Mouse (Mus musculus): ENCODE results near the gene Anp32a. TPM values are rescaled to one million over a fixed set of nuclear protein-coding genes. Genes with fewer than 3 reads are reported as not detected.

Gene Anp32a
- polyA plus RNA-seq (2016; fragmentation: Nextera tagmentation; extraction: Ambion mirVana) = 240 and 246 TPM in 2 replicates

- Histone ChIP-seq H3K4me3 (peak within 1 kb of the TSS; percentile 93), H3K27ac (peak within 1 kb of the TSS; percentile 100), H3K4me1 (peaks cover 31% of the 10 kb centered on the region), H3K9me3 (replicated peaks) (no peaks in the 10 kb centered on the region), H3K27me3 (ENCODE audit: low read depth, poor library complexity, severe bottlenecking) (no peaks in the 10 kb centered on the region), H3K36me3 (no peaks in the 10 kb centered on the region)
- DNase-seq (ENCODE audit: low spot score) = peak; percentile 96
- under 1% methylated on average over 34 of the region's 34 CpGs for WGBS
Observed at GRCm38 (mm10) chr9:62341123-62341486, at the start of gene Anp32a. Gene Anp32a, plus strand, starts transcription at chr9:62341293.

- 43% methylated on average over 7 of the region's 7 CpGs for WGBS
- no peaks in the 10 kb centered on the region for H3K9me3 ChIP-seq (replicated peaks)
- no peaks in the 10 kb centered on the region for H3K27me3 ChIP-seq (ENCODE audit: low read depth, poor library complexity, severe bottlenecking)
Observed at GRCm38 (mm10) chr9:62295006-62295698, 45.9 kb upstream of the Anp32a start.

GRCm38 (mm10) chr9:62296891-62297290 lies 44.2 kb upstream of the Anp32a start:
- no peak overlapping the region for H3K4me3 ChIP-seq
- WGBS = 92% methylated on average over 1 of the region's 1 CpGs
- no peaks in the 10 kb centered on the region for H3K36me3 ChIP-seq
- no peaks in the 10 kb centered on the region for H3K9me3 ChIP-seq (replicated peaks)
- H3K4me1 ChIP-seq = no peaks in the 10 kb centered on the region
- no peaks in the 10 kb centered on the region for H3K27me3 ChIP-seq (ENCODE audit: low read depth, poor library complexity, severe bottlenecking)
- no peak for DNase-seq (ENCODE audit: low spot score)
- H3K27ac ChIP-seq = no peak overlapping the region

More at GRCm38 (mm10) chr9:62295006-62295698, 45.9 kb upstream of the Anp32a start:
- H3K36me3 ChIP-seq = no peaks in the 10 kb centered on the region
- DNase-seq (ENCODE audit: low spot score) = peak; percentile 79
- no peaks in the 10 kb centered on the region for H3K4me1 ChIP-seq
- H3K4me3 ChIP-seq = no peak overlapping the region
- H3K27ac ChIP-seq = no peak overlapping the region

- H3K36me3 ChIP-seq = no peaks in the 10 kb centered on the region
- WGBS = 92% methylated on average over 6 of the region's 6 CpGs
- no peak for DNase-seq (ENCODE audit: low spot score)
- no peak overlapping the region for H3K27ac ChIP-seq
- no peak overlapping the region for H3K4me3 ChIP-seq
- no peaks in the 10 kb centered on the region for H3K4me1 ChIP-seq
- H3K9me3 ChIP-seq (replicated peaks) = no peaks in the 10 kb centered on the region
- H3K27me3 ChIP-seq (ENCODE audit: low read depth, poor library complexity, severe bottlenecking) = no peaks in the 10 kb centered on the region
Observed at GRCm38 (mm10) chr9:62315556-62315955, 25.5 kb upstream of the Anp32a start.

- WGBS = 83% methylated on average over 4 of the region's 4 CpGs
- Histone ChIP-seq H3K9me3 (replicated peaks) (0 out of 2 replicates have a peak, but pooled peaks cover 2% of the 10 kb centered on the region), H3K4me3 (no peak overlapping the region), H3K36me3 (no peaks in the 10 kb centered on the region), H3K27ac (no peak overlapping the region), H3K27me3 (ENCODE audit: low read depth, poor library complexity, severe bottlenecking) (no peaks in the 10 kb centered on the region), H3K4me1 (no peaks in the 10 kb centered on the region)
- DNase-seq (ENCODE audit: low spot score) = no peak
Observed at GRCm38 (mm10) chr9:62318729-62319128, 22.4 kb upstream of the Anp32a start.

GRCm38 (mm10) chr9:62323816-62324215 lies 17.3 kb upstream of the Anp32a start:
- 82% methylated on average over 1 of the region's 1 CpGs for WGBS
- Histone ChIP-seq H3K4me1 (no peaks in the 10 kb centered on the region), H3K4me3 (no peak overlapping the region), H3K36me3 (no peaks in the 10 kb centered on the region), H3K27me3 (ENCODE audit: low read depth, poor library complexity, severe bottlenecking) (no peaks in the 10 kb centered on the region), H3K27ac (no peak overlapping the region), H3K9me3 (replicated peaks) (0 out of 2 replicates have a peak, but pooled peaks cover 2% of the 10 kb centered on the region)
- no peak for DNase-seq (ENCODE audit: low spot score)

- DNase-seq (ENCODE audit: low spot score) = no peak
- 66% methylated on average over 3 of the region's 3 CpGs for WGBS
Observed at GRCm38 (mm10) chr9:62325965-62326364, 15.1 kb upstream of the Anp32a start.

GRCm38 (mm10) chr9:62334298-62334825 lies 6.7 kb upstream of the Anp32a start:
- no peak for DNase-seq (ENCODE audit: low spot score)
- H3K36me3 ChIP-seq = no peaks in the 10 kb centered on the region
- WGBS = 90% methylated on average over 9 of the region's 9 CpGs

More at GRCm38 (mm10) chr9:62325965-62326364, 15.1 kb upstream of the Anp32a start:
- no peaks in the 10 kb centered on the region for H3K36me3 ChIP-seq
- H3K27ac ChIP-seq = no peak overlapping the region
- H3K4me3 ChIP-seq = no peak overlapping the region
- H3K9me3 ChIP-seq (replicated peaks) = 0 out of 2 replicates have a peak, but pooled peaks cover under 1% of the 10 kb centered on the region
- no peaks in the 10 kb centered on the region for H3K27me3 ChIP-seq (ENCODE audit: low read depth, poor library complexity, severe bottlenecking)
- no peaks in the 10 kb centered on the region for H3K4me1 ChIP-seq

GRCm38 (mm10) chr9:62335396-62335795 lies 5.7 kb upstream of the Anp32a start:
- no peak overlapping the region for H3K4me3 ChIP-seq
- no peak for DNase-seq (ENCODE audit: low spot score)
- H3K27me3 ChIP-seq (ENCODE audit: low read depth, poor library complexity, severe bottlenecking) = no peaks in the 10 kb centered on the region
- H3K27ac ChIP-seq = no peak overlapping the region
- H3K4me1 ChIP-seq = peaks cover 16% of the 10 kb centered on the region
- no peaks in the 10 kb centered on the region for H3K9me3 ChIP-seq (replicated peaks)
- WGBS = 76% methylated on average over 12 of the region's 12 CpGs
- H3K36me3 ChIP-seq = no peaks in the 10 kb centered on the region

More at GRCm38 (mm10) chr9:62334298-62334825, 6.7 kb upstream of the Anp32a start:
- Histone ChIP-seq H3K9me3 (replicated peaks) (no peaks in the 10 kb centered on the region), H3K27me3 (ENCODE audit: low read depth, poor library complexity, severe bottlenecking) (no peaks in the 10 kb centered on the region), H3K4me1 (peaks cover 8% of the 10 kb centered on the region), H3K4me3 (no peak overlapping the region), H3K27ac (no peak overlapping the region)

- peaks cover 16% of the 10 kb centered on the region for H3K4me1 ChIP-seq
- 83% methylated on average over 4 of the region's 4 CpGs for WGBS
- H3K36me3 ChIP-seq = no peaks in the 10 kb centered on the region
- no peak overlapping the region for H3K4me3 ChIP-seq
- no peak for DNase-seq (ENCODE audit: low spot score)
- H3K27ac ChIP-seq = no peak overlapping the region
- no peaks in the 10 kb centered on the region for H3K27me3 ChIP-seq (ENCODE audit: low read depth, poor library complexity, severe bottlenecking)
- H3K9me3 ChIP-seq (replicated peaks) = no peaks in the 10 kb centered on the region
Observed at GRCm38 (mm10) chr9:62337924-62338635, 3.0 kb upstream of the Anp32a start.

GRCm38 (mm10) chr9:62338636-62339191 lies 2.4 kb upstream of the Anp32a start:
- WGBS = 82% methylated on average over 9 of the region's 9 CpGs
- Histone ChIP-seq H3K4me3 (no peak overlapping the region), H3K4me1 (peaks cover 16% of the 10 kb centered on the region), H3K27me3 (ENCODE audit: low read depth, poor library complexity, severe bottlenecking) (no peaks in the 10 kb centered on the region), H3K9me3 (replicated peaks) (no peaks in the 10 kb centered on the region), H3K27ac (no peak overlapping the region), H3K36me3 (no peaks in the 10 kb centered on the region)
- DNase-seq (ENCODE audit: low spot score) = no peak

GRCm38 (mm10) chr9:62340301-62341122 lies 581 bp upstream of the Anp32a start:
- Histone ChIP-seq H3K4me1 (peaks cover 29% of the 10 kb centered on the region), H3K9me3 (replicated peaks) (no peaks in the 10 kb centered on the region), H3K27ac (peak overlapping the region; percentile 100), H3K27me3 (ENCODE audit: low read depth, poor library complexity, severe bottlenecking) (no peaks in the 10 kb centered on the region), H3K4me3 (peak overlapping the region; percentile 93), H3K36me3 (no peaks in the 10 kb centered on the region)
- DNase-seq (ENCODE audit: low spot score) = no peak
- WGBS = 2% methylated on average over 47 of the region's 48 CpGs
